Mouse (Mus musculus) layer of hippocampus, postnatal 10 days (tissue): ENCODE data around the gene Pptc7. TPM values are rescaled to one million over a fixed set of nuclear protein-coding genes. Genes with fewer than 3 reads are reported as not detected.
A peak's percentile ranks its signal among the peaks of the same experiment; 100 is the strongest.
"Not testable (repeated sequence)": the region's sequence is repeated elsewhere in the genome, so short reads cannot be mapped to it uniquely, and the experiment has no call there.

Experiments used
- DNase-seq, 2 experiments: peaks; one replicate each; pipeline ENCODE4 v3.0.0; 2021; ENCODE audit warnings: low spot score in 2 of 2
- total RNA-seq, 2 experiments: library from RNA; stranded (reverse); gene quantifications; 2 replicates each; pipeline ENCODE4 v1.2.3; 2021

The Pptc7 gene
- total RNA-seq, 2 experiments from 2014 or later: 26.1 to 27.3 TPM

GRCm38 (mm10) chr5:122295113-122295935 lies 11.2 kb downstream of the Pptc7 start:
- no peak for DNase-seq

GRCm38 (mm10) chr5:122300071-122300518 lies 15.9 kb downstream of the Pptc7 start:
- DNase-seq: no peak

- no peak for DNase-seq
These were observed 18.9 kb downstream of the Pptc7 start for GRCm38 (mm10) chr5:122302810-122303745.

- no peak for DNase-seq
These were observed 19.8 kb downstream of the Pptc7 start for GRCm38 (mm10) chr5:122303937-122304336.

DNA sequence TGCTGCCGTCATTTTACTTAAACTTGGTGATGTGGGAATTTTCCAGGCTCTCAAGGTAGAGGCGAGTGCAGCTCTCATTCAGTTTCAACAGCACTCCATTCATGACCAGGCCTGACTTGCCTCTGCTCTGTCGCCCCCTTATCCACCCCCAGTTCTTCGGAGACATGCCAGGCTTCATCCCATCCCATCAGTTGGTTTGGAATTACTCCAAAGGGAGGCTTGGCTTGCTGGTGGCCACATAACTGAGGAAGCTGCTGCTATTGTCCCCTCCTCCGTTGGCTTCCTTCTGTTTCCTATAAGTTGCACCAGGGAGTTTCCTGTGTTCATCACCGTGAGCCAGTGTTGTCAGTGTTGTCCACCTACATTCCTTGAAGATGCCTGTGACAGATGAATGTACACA lies 20.4 kb downstream of the Pptc7 start:
- DNase-seq: no peak

DNA sequence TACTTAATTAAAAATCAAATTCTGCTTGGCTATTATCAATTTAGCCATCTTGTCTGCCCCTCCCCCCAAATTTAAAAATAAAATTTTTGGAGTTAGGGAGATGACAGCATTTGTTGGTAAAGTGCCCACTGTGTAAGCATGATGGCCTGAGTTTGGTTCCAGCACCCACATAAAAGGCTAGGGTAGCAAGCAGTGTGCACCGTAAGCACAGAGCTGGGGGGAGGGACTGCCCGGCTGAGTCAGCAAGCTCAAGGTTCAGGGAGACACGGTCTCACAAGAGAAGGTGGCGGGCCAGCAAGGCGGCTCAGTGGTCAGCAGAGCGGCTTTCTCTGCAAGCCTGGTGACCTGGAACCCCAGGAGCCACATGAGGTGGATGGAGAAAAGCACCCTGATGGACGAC lies 21.3 kb downstream of the Pptc7 start:
- no peak for DNase-seq

GRCm38 (mm10) chr5:122306536-122306935 lies 22.4 kb downstream of the Pptc7 start:
- DNase-seq: no peak

DNA sequence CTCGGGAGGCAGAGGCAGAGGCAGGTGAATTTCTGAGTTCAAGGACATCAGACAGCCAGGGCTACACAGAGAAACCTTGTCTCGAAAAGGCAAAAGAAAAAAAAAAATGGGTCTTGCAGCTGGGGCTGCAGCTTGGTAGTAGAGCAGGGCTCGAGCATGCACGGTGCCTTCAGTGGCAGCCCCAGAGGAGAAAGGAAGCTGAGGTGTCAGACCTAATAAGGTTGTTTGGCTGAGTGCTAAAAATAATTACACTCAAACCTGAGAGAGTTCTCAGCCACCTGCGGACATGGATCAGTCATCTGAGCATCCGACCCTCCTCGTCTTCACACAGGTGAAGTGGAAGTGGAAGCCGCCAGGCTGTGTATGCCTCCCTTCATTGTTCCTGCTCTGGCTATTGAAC lies 26.5 kb downstream of the Pptc7 start:
- no peak for DNase-seq

DNA sequence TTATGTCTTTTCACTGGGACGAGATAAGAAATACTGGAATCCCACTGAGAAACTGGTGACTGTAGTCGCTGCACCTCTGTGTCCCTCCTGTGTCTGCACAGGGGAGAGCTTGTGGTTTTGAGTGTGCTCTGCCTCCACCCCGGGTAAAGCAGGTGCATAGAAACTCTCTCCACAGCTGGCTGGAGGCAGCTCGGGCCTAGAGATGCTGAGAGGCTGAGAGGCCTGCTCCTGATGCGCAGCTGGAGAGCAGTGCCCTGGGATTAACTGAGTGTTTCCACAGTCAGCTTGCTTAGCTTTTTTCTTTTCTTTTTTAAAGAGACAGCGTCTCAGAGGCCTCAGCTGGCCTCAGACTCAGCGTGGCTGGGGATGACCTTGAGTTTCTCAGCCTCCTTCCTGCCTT lies 27.5 kb downstream of the Pptc7 start:
- DNase-seq: no peak

- DNase-seq: no peak
These were observed 28.2 kb downstream of the Pptc7 start for GRCm38 (mm10) chr5:122312346-122312745.

DNA sequence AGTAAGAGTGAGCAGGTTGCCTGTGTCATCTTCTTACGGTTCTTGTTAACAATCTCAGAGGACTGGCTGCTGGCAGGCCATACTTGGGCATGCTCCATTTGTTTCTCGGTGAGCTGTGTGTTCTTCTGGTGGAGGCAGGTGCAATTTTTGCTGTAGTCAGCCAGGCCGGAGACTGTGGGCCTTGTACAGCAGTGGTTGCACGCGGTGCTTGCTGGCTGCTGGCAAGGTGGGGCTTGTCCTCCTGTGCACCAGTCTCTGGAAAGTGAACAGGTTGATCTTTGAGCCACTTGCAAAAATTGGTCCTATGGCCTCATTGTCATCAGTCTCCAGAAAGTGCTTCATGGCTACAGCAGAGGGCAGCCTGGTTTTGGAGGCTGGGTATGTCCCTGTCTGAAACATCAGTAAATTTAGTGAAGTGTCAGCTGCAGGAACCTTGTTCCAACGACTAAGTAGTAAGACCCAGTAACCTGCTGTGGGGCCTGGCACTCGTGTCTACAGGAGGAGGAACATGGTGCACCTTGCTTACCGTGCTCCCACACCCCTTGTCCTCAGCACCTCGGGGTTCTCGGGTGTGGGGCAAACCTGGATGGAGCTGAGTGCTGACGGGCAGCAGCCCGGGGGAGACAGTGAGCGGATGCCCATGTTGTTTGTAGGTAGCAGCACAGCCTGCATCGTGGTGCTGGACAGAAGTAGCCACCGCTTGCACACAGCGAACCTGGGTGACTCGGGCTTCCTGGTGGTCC lies 28.9 kb downstream of the Pptc7 start:
- no peak for DNase-seq

- DNase-seq: peak; percentile 87 to 88
These were observed 31.0 kb downstream of the Pptc7 start for GRCm38 (mm10) chr5:122314966-122315667.

DNA sequence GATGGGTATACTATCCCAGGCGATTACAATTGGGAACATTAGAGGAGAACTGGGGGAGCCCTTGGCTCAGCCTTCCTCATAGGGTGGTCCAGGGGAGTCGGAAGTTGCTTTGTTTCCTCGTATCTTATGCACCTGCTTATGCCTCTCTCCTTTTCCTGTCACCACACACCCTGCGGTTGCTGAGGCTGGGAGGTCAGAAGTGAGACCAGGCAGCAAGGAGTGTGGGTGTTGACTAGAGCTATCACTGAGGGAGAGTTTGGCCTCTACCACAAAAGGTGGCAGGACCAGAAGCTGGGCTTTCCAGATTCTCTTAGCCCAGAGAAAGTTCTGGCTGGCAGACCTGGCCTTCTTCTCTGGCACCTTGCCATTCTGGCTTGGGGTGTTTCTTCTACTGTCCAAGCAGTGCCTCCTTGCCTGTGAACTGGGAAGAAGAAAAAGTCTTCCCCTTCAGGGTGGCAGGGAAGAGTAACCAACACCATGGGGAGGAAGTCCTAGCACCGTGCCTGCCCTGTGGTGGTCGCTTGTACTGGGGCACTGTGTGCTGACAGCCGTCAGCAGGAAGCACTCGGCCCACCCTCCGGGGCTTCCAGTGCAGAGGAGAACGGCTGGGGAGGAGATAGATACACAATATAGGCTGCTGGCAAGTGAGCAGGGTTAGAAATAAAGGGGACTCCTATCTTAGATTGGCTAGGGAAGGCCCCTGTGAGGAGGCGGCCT lies 33.3 kb downstream of the Pptc7 start:
- DNase-seq: peak in 1 of 2 experiments; percentile 58

GRCm38 (mm10) chr5:122318100-122318499 lies 33.9 kb downstream of the Pptc7 start:
- no peak for DNase-seq

- not testable (repeated sequence) for DNase-seq
These were observed 34.8 kb downstream of the Pptc7 start for GRCm38 (mm10) chr5:122318976-122319375.

- DNase-seq: no peak
These were observed 35.5 kb downstream of the Pptc7 start for GRCm38 (mm10) chr5:122319474-122320204.

GRCm38 (mm10) chr5:122320205-122320781 lies 36.1 kb downstream of the Pptc7 start:
- no peak for DNase-seq

GRCm38 (mm10) chr5:122323523-122323922 lies 39.4 kb downstream of the Pptc7 start:
- no peak for DNase-seq
